Mouse (Mus musculus) liver, embryonic 15.5 days (tissue): ENCODE results near the gene 1700001L19Rik. TPM values are rescaled to one million over a fixed set of nuclear protein-coding genes. Genes with fewer than 3 reads are reported as not detected.

Source experiments
- ATAC-seq: fragments of 200-750 bp; cut with Nextera tagmentation; 2 replicates; pipeline ENCODE4 v1.8.0; 2017; ENCODE audit warnings: moderate number of reproducible peaks, mild to moderate bottlenecking, moderate library complexity; ENCODE audit not compliant: insufficient read depth
- H3K27ac ChIP-seq: fragments of 300-500 bp; sonication (generic); replicated peaks from 2 replicates; pipeline ENCODE4 v1.5.1; 2015; ENCODE audit warnings: mild to moderate bottlenecking, inconsistent platforms
- H3K27me3 ChIP-seq: fragments of 300-500 bp; sonication (generic); 2 replicates; pipeline ENCODE4 v1.6.1; 2015; ENCODE audit warnings: mild to moderate bottlenecking, inconsistent platforms
- H3K36me3 ChIP-seq: fragments of 300-500 bp; sonication (generic); replicated peaks from 2 replicates; pipeline ENCODE4 v1.6.1; 2015; ENCODE audit warnings: moderate library complexity, mild to moderate bottlenecking, inconsistent platforms
- H3K4me1 ChIP-seq: fragments of 300-500 bp; sonication (generic); replicated peaks from 2 replicates; pipeline ENCODE4 v1.6.1; 2015; ENCODE audit warnings: inconsistent platforms
- H3K4me2 ChIP-seq: fragments of 300-500 bp; sonication (generic); 2 replicates; pipeline ENCODE4 v1.6.1; 2015; ENCODE audit warnings: moderate library complexity, mild to moderate bottlenecking, inconsistent platforms
- H3K4me3 ChIP-seq: fragments of 300-500 bp; sonication (generic); replicated peaks from 2 replicates; pipeline ENCODE4 v1.5.1; 2015; ENCODE audit warnings: mild to moderate bottlenecking, inconsistent platforms
- H3K9ac ChIP-seq: fragments of 300-500 bp; sonication (generic); 2 replicates; pipeline ENCODE4 v1.6.1; 2015; ENCODE audit warnings: moderate library complexity, mild to moderate bottlenecking, inconsistent platforms
- H3K9me3 ChIP-seq: fragments of 300-500 bp; sonication (generic); replicated peaks from 2 replicates; pipeline ENCODE4 v1.6.1; 2016; ENCODE audit warnings: inconsistent platforms
- WGBS: fragments of 180-500 bp; shearing (Covaris S2); methylation state at CpG from one replicate; pipeline ENCODE4 v1.1.7; 2015; ENCODE audit warnings: mixed read lengths; ENCODE audit not compliant: insufficient replicate concordance; 5-methylcytosine and 5-hydroxymethylcytosine counted together
- polyA plus RNA-seq: library from polyadenylated mRNA; unstranded; fragments of >200 nt; fragmentation: Nextera tagmentation; extraction: Ambion mirVana; gene quantifications from 2 replicates; pipeline ENCODE4 v1.2.1, GENCODE M21; 2015

Gene 1700001L19Rik
- polyA plus RNA-seq, 1 experiment from 2014 or later: not detected

- Histone ChIP-seq H3K4me3 (no peak overlapping the region), H3K9ac (no peak overlapping the region), H3K4me1 (no peaks in the 10 kb centered on the region), H3K27me3 (no peaks in the 10 kb centered on the region), H3K27ac (no peak overlapping the region), H3K9me3 (no peaks in the 10 kb centered on the region), H3K4me2 (peak overlapping the region; percentile 15), H3K36me3 (no peaks in the 10 kb centered on the region)
- no peak for ATAC-seq
- 44% methylated on average over 21 of the region's 21 CpGs for WGBS
Measured at GRCm38 (mm10) chr13:68607652-68608405, 10.6 kb downstream of the 1700001L19Rik start.

GRCm38 (mm10) chr13:68622792-68623191 is 25.6 kb downstream of the 1700001L19Rik start:
- Histone ChIP-seq H3K9me3 (no peaks in the 10 kb centered on the region), H3K27ac (no peak overlapping the region), H3K36me3 (no peaks in the 10 kb centered on the region), H3K4me3 (no peak overlapping the region), H3K4me1 (no peaks in the 10 kb centered on the region), H3K9ac (no peak overlapping the region), H3K4me2 (no peak overlapping the region), H3K27me3 (no peaks in the 10 kb centered on the region)
- WGBS: 40% methylated on average over 6 of the region's 6 CpGs
- no peak for ATAC-seq

DNA sequence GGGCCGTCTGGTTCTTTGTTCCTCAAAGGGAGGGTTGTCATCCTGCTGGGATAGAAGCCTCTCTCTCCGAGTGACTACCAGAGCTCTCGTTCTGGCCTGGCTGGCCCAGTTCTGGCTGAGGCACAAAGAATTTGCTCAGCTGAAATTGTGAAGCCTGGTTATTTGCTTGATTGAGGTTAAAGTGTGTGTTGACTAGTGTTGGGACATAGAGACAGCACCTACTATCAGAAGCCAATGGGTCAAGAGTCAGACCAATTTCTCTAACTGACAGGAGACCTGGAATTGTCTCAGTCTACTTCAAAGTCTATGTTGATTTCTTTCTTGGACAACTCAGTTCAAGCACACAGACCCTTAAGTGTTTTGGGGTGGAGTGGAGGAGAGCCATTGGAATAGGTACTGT is 29.8 kb downstream of the 1700001L19Rik start:
- H3K9me3 ChIP-seq: 0 out of 2 replicates have a peak, but pooled peaks cover 4% of the 10 kb centered on the region
- no peak for ATAC-seq
- no peaks in the 10 kb centered on the region for H3K36me3 ChIP-seq
- no peak overlapping the region for H3K9ac ChIP-seq
- H3K27me3 ChIP-seq: no peaks in the 10 kb centered on the region
- H3K4me3 ChIP-seq: no peak overlapping the region
- no peak overlapping the region for H3K4me2 ChIP-seq
- no peak overlapping the region for H3K27ac ChIP-seq
- no peaks in the 10 kb centered on the region for H3K4me1 ChIP-seq
- WGBS: 51% methylated on average over 3 of the region's 3 CpGs

- Histone ChIP-seq H3K4me3 (no peak overlapping the region), H3K36me3 (no peaks in the 10 kb centered on the region), H3K27me3 (no peaks in the 10 kb centered on the region), H3K4me2 (no peak overlapping the region), H3K9ac (no peak overlapping the region), H3K9me3 (no peaks in the 10 kb centered on the region), H3K4me1 (no peaks in the 10 kb centered on the region), H3K27ac (no peak overlapping the region)
- no peak for ATAC-seq
- 72% methylated on average over 1 of the region's 1 CpGs for WGBS
Measured at GRCm38 (mm10) chr13:68642786-68643185, 45.6 kb downstream of the 1700001L19Rik start.

Other genes starting within 250 kb of the 1700001L19Rik start
- gene Mtrr, start 15.3 kb upstream of the 1700001L19Rik start, polyA plus RNA-seq: 9.1 and 9.4 TPM in 2 replicates
- gene Fastkd3, start 15.2 kb upstream of the 1700001L19Rik start, polyA plus RNA-seq: 12.4 and 12.5 TPM in 2 replicates